Mouse (Mus musculus) heart, postnatal 10 days (tissue): ENCODE results near the gene Adgrv1. TPM values are rescaled to one million over a fixed set of nuclear protein-coding genes. Genes with fewer than 3 reads are reported as not detected.
A peak's percentile ranks its signal among the peaks of the same experiment; 100 is the strongest.
"Not testable (repeated sequence)": the region's sequence is repeated elsewhere in the genome, so short reads cannot be mapped to it uniquely, and the experiment has no call there.

Source experiments
- DNase-seq, 2 experiments: peaks; one replicate each; pipeline ENCODE4 v3.0.0; 2021
- intact Hi-C: fragments of 180-260 bp; cut with DNase I; formaldehyde crosslinking; loops from one replicate; pipeline ENCODE4 v1.15.1; 2025
- total RNA-seq, 2 experiments: library from RNA; stranded (reverse); gene quantifications; 2 replicates each; pipeline ENCODE4 v1.2.3; 2021

Adgrv1 gene
- total RNA-seq, 2 experiments from 2014 or later, result 0.74 to 0.96 TPM

- no peak for DNase-seq
- intact Hi-C loops, result no loop called here
Measured at GRCm38 (mm10) chr13:81629395-81629794, 3.6 kb downstream of the Adgrv1 start.

- intact Hi-C loops, result no loop called here
- no peak for DNase-seq
Measured at GRCm38 (mm10) chr13:81628631-81629190, 4.2 kb downstream of the Adgrv1 start.

GRCm38 (mm10) chr13:81627861-81628260, 5.1 kb downstream of the Adgrv1 start:
- intact Hi-C loops, DNase-seq: not testable (repeated sequence)

GRCm38 (mm10) chr13:81610349-81610748, 22.6 kb downstream of the Adgrv1 start:
- no peak for DNase-seq
- intact Hi-C loops, result no loop called here

GRCm38 (mm10) chr13:81606991-81607390, 26.0 kb downstream of the Adgrv1 start:
- no peak for DNase-seq
- intact Hi-C loops, result no loop called here

- intact Hi-C loops, result no loop called here
- no peak for DNase-seq
Measured at GRCm38 (mm10) chr13:81596910-81597607, 35.9 kb downstream of the Adgrv1 start.

- intact Hi-C loops, result no loop called here
- DNase-seq, result no peak
Measured at GRCm38 (mm10) chr13:81578692-81579091, 54.3 kb downstream of the Adgrv1 start.

- intact Hi-C loops, result no loop called here
- DNase-seq, result peak; percentile 42 to 47
Measured at GRCm38 (mm10) chr13:81570241-81570821, 62.6 kb downstream of the Adgrv1 start.

- DNase-seq, result no peak
- intact Hi-C loops, result no loop called here
Measured at GRCm38 (mm10) chr13:81550024-81550423, 82.9 kb downstream of the Adgrv1 start.

GRCm38 (mm10) chr13:81534916-81535315, 98.0 kb downstream of the Adgrv1 start:
- DNase-seq, result no peak
- intact Hi-C loops, result no loop called here

- intact Hi-C loops, result loop anchor here (2.0 kb wide), 2 partner anchors 118 to 234 kb away; no protein-coding TSS in a partner anchor
- DNase-seq, result no peak
Measured at GRCm38 (mm10) chr13:81526687-81527086, 106.3 kb downstream of the Adgrv1 start.

GRCm38 (mm10) chr13:81510142-81510541, 122.8 kb downstream of the Adgrv1 start:
- intact Hi-C loops, result no loop called here
- no peak for DNase-seq

GRCm38 (mm10) chr13:81497035-81497434, 135.9 kb downstream of the Adgrv1 start:
- no peak for DNase-seq
- intact Hi-C loops, result no loop called here

GRCm38 (mm10) chr13:81491971-81492370, 141.0 kb downstream of the Adgrv1 start:
- DNase-seq, result no peak

GRCm38 (mm10) chr13:81486980-81487379, 146.0 kb downstream of the Adgrv1 start:
- DNase-seq, result no peak
- intact Hi-C loops, result no loop called here

More at GRCm38 (mm10) chr13:81491971-81492370, 141.0 kb downstream of the Adgrv1 start:
- intact Hi-C loops, result no loop called here

- intact Hi-C loops, result no loop called here
- DNase-seq, result no peak
Measured at GRCm38 (mm10) chr13:81473750-81474149, 159.2 kb downstream of the Adgrv1 start.

GRCm38 (mm10) chr13:81466661-81467060, 166.3 kb downstream of the Adgrv1 start:
- intact Hi-C loops, result no loop called here
- no peak for DNase-seq

GRCm38 (mm10) chr13:81465794-81466193, 167.2 kb downstream of the Adgrv1 start:
- intact Hi-C loops, result no loop called here
- no peak for DNase-seq

GRCm38 (mm10) chr13:81449630-81450029, 183.3 kb downstream of the Adgrv1 start:
- intact Hi-C loops, result no loop called here
- no peak for DNase-seq

- intact Hi-C loops, result no loop called here
- DNase-seq, result no peak
Measured at GRCm38 (mm10) chr13:81449198-81449597, 183.8 kb downstream of the Adgrv1 start.

- DNase-seq, result no peak
- intact Hi-C loops, result no loop called here
Measured at GRCm38 (mm10) chr13:81441412-81441811, 191.5 kb downstream of the Adgrv1 start.
